ENCODE assay signal across 22 mouse cellular contexts in genomic region chr8:121782493-121782892, GRCm38 (mm10). TPM values are rescaled to one million over a fixed set of nuclear protein-coding genes. Genes with fewer than 3 reads are reported as not detected.
DNase-seq lines count a peak whose midpoint lies in the region; ATAC-seq and TF ChIP-seq lines count a peak whose summit lies in the region.
"Had no signal": no experiment of that assay in that cellular context is flagged by ENCODE, and none has a peak within 500 bp of the region (broad histone marks: within the 10 kb centered on the region; RNA-seq: fewer than 3 reads in every experiment).

No protein-coding gene starts in this region.

- H3K4me2 ChIP-seq in stomach, embryonic 15.5 days, result no peak overlapping the region
- H3K4me2 ChIP-seq in stomach, postnatal 0 days (replicated peaks; ENCODE audit: low read depth), result no peak overlapping the region
- H3K4me2 ChIP-seq: embryonic facial prominence, embryonic 12.5 days; embryonic facial prominence, embryonic 15.5 days; heart, embryonic 11.5 days; hindbrain, embryonic 12.5 days; intestine, embryonic 15.5 days had no signal

- no peaks in the 10 kb centered on the region for H3K36me3 ChIP-seq in stomach, embryonic 15.5 days
- H3K36me3 ChIP-seq in stomach, postnatal 0 days (ENCODE audit: control insufficient read depth, insufficient read depth, low read length), result no peaks in the 10 kb centered on the region
- H3K36me3 ChIP-seq: embryonic facial prominence, embryonic 12.5 days; embryonic facial prominence, embryonic 15.5 days; intestine, embryonic 15.5 days had no signal

- DNase-seq in cerebellum, postnatal 14 days, result no peak
- peak; percentile 71 for DNase-seq in cerebellum, adult 9-11 months
- DNase-seq in cerebellum, adult 8-10 months, result no peak
- DNase-seq in stomach, postnatal 0 days (ENCODE audit: low spot score), result no peak
- DNase-seq: adrenal gland, postnatal 10 days; adrenal gland, postnatal 36 days; forebrain, postnatal 0 days; gastrocnemius, adult 2 months; gastrocnemius, postnatal 14 days; heart, adult 11 months; kidney, adult 11 months; kidney, adult 8-10 months had no signal

- WGBS in stomach, embryonic 15.5 days, result 53% methylated on average over 5 of the region's 5 CpGs
- WGBS in stomach, postnatal 0 days, result 46% methylated on average over 5 of the region's 5 CpGs

- H3K9ac ChIP-seq in stomach, embryonic 15.5 days, result no peak overlapping the region
- H3K9ac ChIP-seq in stomach, postnatal 0 days (ENCODE audit: low read length), result no peak overlapping the region
- H3K9ac ChIP-seq: embryonic facial prominence, embryonic 12.5 days; embryonic facial prominence, embryonic 15.5 days; forebrain, postnatal 0 days; hindbrain, embryonic 12.5 days; intestine, embryonic 15.5 days had no signal

- H3K4me3 ChIP-seq in stomach, embryonic 15.5 days (replicated peaks), result no peak overlapping the region
- H3K4me3 ChIP-seq in stomach, postnatal 0 days (ENCODE audit: low read depth, low read length), result no peak overlapping the region
- H3K4me3 ChIP-seq: embryonic facial prominence, embryonic 12.5 days; embryonic facial prominence, embryonic 15.5 days; gastrocnemius, adult 2 months; hindbrain, embryonic 12.5 days; intestine, embryonic 15.5 days had no signal

- no peaks in the 10 kb centered on the region for H3K27me3 ChIP-seq in stomach, embryonic 15.5 days (replicated peaks)
- H3K27me3 ChIP-seq in stomach, postnatal 0 days (ENCODE audit: control insufficient read depth, insufficient read depth, low read length), result no peaks in the 10 kb centered on the region
- H3K27me3 ChIP-seq: embryonic facial prominence, embryonic 12.5 days; embryonic facial prominence, embryonic 15.5 days; hindbrain, embryonic 12.5 days had no signal

- 0 out of 2 replicates have a peak, but pooled peaks have one; percentile 31 for ATAC-seq in cerebellum, adult (ENCODE audit: insufficient number of reproducible peaks, low FRiP score, low TSS enrichment)
- 0 out of 2 replicates have a peak, but pooled peaks have one; percentile 25 for ATAC-seq in stomach, embryonic 15.5 days (ENCODE audit: insufficient read depth, low FRiP score, low read depth)
- no peak for ATAC-seq in stomach, postnatal 0 days (ENCODE audit: low FRiP score, low TSS enrichment)
- ATAC-seq: forebrain, embryonic 14.5 days; forebrain, postnatal 0 days; hindbrain, embryonic 16.5 days; intestine, embryonic 15.5 days; Patski had no signal

- H3K9me3 ChIP-seq in stomach, embryonic 15.5 days, result no peaks in the 10 kb centered on the region
- no peaks in the 10 kb centered on the region for H3K9me3 ChIP-seq in stomach, postnatal 0 days (ENCODE audit: control insufficient read depth, low read length)
- H3K9me3 ChIP-seq: embryonic facial prominence, embryonic 12.5 days; embryonic facial prominence, embryonic 15.5 days; hindbrain, embryonic 12.5 days; intestine, embryonic 15.5 days had no signal

- TF ChIP-seq EP300 in stomach, postnatal 0 days (optimal IDR thresholded peaks at IDR 0.05), result no peak

- no peak for TF ChIP-seq CTCF in stomach, postnatal 0 days (IDR thresholded peaks at IDR 0.05; ENCODE audit: low read depth)

- no peaks in the 10 kb centered on the region for H3K4me1 ChIP-seq in stomach, embryonic 15.5 days
- H3K4me1 ChIP-seq in stomach, postnatal 0 days (replicated peaks; ENCODE audit: control insufficient read depth, insufficient read depth), result no peaks in the 10 kb centered on the region
- H3K4me1 ChIP-seq: embryonic facial prominence, embryonic 12.5 days; embryonic facial prominence, embryonic 15.5 days; hindbrain, embryonic 12.5 days; intestine, embryonic 15.5 days had no signal

- H3K27ac ChIP-seq in stomach, embryonic 15.5 days, result no peak overlapping the region
- H3K27ac ChIP-seq in stomach, postnatal 0 days (replicated peaks), result no peak overlapping the region
- H3K27ac ChIP-seq: embryonic facial prominence, embryonic 12.5 days; embryonic facial prominence, embryonic 15.5 days; gastrocnemius, adult 2 months; hindbrain, embryonic 12.5 days; intestine, embryonic 15.5 days had no signal

RNA-seq across cellular contexts. Expression of gene Klhdc4, which starts 46.9 kb away (rescaled TPM):
- 36.2 and 38.6 TPM in 2 replicates for polyA plus RNA-seq in stomach, embryonic 15.5 days (2015; fragmentation: Nextera tagmentation; extraction: Ambion mirVana)
- polyA plus RNA-seq in stomach, postnatal 0 days (2015; fragmentation: Nextera tagmentation; extraction: Ambion mirVana), result 13.7 and 14.7 TPM in 2 replicates

RNA-seq across cellular contexts. Expression of gene Jph3, which starts 53.1 kb away (rescaled TPM):
- polyA plus RNA-seq in stomach, embryonic 15.5 days (2015; fragmentation: Nextera tagmentation; extraction: Ambion mirVana), result 3.9 and 4.6 TPM in 2 replicates
- polyA plus RNA-seq in stomach, postnatal 0 days (2015; fragmentation: Nextera tagmentation; extraction: Ambion mirVana), result 1.7 and 2.1 TPM in 2 replicates
